Mouse (Mus musculus) embryo, embryonic 11 days (tissue): ENCODE measurements at regions not wholly inside any gene's neighbourhood (a gene's known extent, or its start where the extent isn't known, plus 50 kb on each side); places are given as distances from the start of the nearest gene placed in this dataset.
"Not testable (repeated sequence)": the region's sequence is repeated elsewhere in the genome, so short reads cannot be mapped to it uniquely, and the experiment has no call there.

Experiments used
- DNase-seq: peaks from one replicate; pipeline ENCODE4 v3.0.0-alpha.2; 2015

DNA sequence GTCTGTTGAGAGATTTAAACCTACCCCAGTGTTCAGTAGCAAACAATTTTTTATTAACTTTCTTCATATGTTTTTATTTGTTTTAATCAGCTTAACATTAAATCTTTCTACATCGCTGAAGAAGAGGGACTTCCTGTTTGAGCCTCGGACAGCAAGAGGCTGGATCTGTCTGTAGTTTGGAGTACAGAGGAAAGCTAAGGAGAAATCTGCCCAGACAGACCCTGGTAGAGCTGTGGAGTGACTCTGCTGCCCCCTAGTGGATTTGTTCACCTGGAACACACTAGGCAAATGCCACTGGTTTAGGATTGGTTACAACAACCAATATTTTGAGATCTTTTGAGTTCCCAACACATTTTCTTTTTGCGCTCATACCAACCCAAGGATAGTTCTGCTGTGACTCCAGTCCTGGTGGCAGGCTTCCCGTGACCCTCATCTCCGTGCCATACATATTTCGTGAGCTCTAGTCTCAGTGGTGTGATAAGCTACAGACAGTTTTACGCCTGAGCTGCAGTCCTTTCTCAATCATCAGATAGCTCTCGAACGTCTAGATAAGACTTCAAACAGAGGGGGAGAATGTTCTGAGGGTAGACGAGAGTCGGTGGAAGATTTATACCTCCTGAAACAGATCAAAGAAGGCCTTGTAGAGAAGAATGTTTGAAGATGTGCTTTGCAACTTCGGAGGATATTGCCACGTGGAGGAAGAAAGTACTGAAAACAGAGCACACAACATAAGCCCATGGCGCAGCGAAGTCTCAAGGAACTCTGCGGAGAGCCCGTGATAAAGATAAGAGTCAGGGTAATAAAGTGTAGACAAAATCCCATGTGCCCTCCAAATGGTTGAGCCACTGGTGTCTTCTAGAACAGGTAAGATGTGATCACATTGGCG lies 119.0 kb upstream of the Nabp1 start:
- peak; percentile 87 for DNase-seq

GRCm38 (mm10) chr1:51594666-51595065 lies 116.4 kb upstream of the Nabp1 start:
- DNase-seq = no peak

DNA sequence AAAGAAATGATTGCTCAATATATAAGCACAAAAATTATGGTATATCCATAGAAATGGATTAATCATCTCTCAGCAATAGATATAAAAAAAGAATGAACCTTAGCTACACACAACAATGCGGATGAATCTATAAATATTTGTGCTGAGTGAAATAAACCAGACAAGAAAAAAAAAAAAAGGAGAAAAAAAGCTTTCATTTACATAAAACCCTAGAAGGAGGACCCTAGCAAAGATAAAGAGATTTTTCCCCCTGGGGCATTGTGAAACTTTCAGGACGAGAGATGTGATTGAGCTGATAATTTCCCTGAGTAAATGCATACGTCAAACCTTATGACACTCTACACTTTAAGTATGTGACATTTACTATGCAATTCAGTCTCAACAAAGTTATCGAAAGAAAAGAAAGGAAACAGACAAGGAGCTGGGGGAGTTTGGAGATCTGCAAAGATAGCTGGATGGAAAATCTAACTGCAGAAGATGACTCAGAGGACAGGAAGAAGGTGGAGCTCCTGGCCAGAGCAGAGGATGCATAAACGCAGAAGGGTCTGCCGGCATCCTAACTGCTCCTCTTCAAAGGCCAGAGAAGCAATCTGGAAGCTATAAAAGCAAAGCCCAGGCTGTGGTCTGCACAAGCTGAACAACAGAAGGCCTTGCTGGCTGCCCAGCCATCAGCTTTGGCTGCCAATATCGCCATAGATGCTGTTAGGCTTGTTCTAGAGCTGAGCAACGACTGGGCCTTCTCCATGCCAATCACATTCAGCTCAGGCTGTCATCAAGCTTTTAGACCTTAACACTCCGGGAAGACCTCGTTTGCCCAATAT lies 115.6 kb upstream of the Nabp1 start:
- no peak for DNase-seq

- no peak for DNase-seq
Observed at GRCm38 (mm10) chr1:51591886-51592285, 113.7 kb upstream of the Nabp1 start.

GRCm38 (mm10) chr1:51590606-51591400 lies 112.6 kb upstream of the Nabp1 start:
- DNase-seq = no peak

DNA sequence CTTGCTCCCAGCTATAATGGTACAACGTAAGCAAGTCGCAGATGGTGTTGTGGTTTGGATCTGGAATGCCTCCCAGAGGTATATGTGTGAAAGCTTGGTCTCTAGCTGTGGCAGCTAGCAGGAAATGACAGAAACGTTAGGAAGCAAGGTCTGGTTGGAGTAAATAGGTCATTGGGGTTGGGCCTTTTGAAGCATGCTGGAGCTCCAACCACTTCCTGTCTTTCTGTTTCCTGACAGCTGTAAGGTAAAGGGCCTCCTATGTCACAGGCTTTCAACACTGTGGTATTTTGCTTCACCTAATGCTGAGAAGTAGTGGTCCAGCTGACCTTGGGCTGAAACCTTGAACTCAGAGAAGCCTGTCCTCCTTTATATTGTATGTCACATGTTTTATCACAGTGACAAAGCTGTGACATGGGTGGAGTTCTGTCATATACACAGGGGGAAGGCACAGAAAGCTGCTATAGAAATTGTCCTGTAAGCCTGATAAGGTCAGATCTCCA lies 106.8 kb upstream of the Nabp1 start:
- no peak for DNase-seq

- no peak for DNase-seq
Observed at GRCm38 (mm10) chr1:51583871-51584270, 105.6 kb upstream of the Nabp1 start.

DNA sequence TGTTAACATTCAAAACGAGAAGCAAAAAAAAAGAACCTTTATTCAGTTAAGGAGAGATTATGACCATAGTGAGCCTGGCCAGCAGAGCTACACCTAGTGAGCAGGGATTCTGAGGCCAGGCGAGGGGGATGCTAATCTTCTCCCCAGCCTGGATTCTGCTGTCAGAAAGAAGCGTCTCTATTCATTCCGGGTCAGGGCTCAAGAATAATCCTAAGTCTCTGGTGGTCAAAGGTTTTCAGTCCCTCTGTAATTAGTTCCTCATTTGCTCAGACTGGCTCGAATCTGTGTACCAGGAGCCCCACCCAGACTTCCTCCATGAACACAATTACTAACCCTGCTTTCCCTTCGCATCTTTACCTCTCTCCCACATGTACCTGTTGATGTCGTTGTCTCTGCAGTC lies 101.8 kb upstream of the Nabp1 start:
- DNase-seq = peak; percentile 22

DNA sequence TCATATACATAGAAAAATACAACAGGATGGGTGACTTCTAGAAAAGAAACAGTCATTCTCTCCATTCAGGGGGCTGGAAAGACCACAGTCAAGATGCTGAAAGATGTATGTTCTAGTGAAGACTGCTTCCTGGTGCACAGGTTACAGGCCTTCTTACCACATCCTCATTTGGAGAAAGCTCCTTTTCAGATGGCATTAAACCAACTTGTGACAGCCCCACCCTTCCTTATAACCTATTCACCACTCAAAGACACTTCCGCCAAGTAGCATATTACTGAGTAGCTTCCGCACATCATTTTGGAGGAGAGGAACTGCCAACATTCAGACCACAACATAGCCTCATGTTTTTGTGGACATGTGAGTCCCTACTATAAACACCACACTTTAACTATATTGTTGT lies 99.5 kb upstream of the Nabp1 start:
- no peak for DNase-seq

- DNase-seq = no peak
Observed at GRCm38 (mm10) chr1:51572314-51573078, 94.3 kb upstream of the Nabp1 start.

GRCm38 (mm10) chr1:51569625-51570024 lies 91.4 kb upstream of the Nabp1 start:
- DNase-seq = no peak

DNA sequence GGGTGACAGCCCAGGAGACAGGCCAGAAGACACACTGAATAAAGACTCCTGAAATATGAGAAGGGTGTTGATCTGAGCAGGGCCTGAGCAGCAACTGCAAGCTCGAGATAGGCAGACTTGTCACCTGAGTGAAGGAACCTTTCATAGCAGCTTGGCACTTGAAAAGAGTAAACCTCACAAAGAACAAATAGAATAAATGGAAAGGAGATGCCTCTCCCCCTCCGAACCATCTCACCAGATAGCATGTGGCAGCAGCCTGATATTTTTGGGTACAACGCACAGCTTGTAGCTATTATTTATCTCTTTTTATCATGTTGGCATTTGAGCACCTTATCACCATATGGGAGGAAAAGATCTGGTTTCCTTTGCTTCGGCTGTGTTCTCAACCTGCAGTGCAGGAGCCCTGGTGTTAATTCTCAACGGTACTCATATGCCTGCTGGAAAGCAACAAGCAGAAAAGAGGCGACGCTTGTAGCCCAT lies 88.0 kb upstream of the Nabp1 start:
- no peak for DNase-seq

- not testable (repeated sequence) for DNase-seq
Observed at GRCm38 (mm10) chr1:51556616-51557015, 78.4 kb upstream of the Nabp1 start.

DNA sequence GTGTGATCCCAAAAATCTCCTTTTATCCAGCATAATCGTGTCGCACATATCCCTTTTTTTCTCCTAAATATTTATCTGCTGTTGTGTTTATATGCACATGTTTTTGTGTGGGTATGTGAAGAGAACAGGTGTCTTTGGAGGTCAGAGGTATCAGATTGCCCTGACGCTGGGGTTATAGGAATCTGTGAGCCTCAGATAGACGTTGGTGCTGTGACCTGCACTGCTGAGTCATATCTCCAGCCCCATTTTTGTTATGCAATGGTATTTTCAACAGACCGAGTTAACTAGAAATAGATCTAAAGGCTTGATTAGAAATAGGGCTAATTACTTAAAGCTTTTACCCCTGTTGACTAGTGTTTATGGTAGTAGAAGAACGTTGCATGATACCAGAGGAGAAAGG lies 75.5 kb upstream of the Nabp1 start:
- DNase-seq = no peak

- DNase-seq = peak; percentile 36
Observed at GRCm38 (mm10) chr1:51551624-51552023, 73.4 kb upstream of the Nabp1 start.

DNA sequence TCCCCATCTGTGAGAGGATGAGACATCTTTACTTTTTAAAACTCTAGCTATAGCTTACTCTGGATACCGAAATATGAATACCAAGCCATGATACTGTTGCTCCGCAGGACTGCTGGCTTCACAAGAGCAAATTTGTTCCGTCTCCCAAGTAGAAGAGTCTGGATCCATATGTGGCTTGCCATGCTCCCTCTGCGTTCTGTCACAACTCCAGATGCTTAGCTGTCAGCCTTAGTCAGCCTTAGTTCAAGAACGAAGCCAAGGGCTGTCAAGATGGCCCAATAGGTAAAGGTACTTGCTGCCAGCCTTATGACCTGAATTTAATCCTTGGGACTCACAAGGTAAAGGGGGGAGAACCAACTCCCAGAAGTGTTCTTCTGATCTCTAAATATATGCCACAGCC lies 64.6 kb upstream of the Nabp1 start:
- DNase-seq = no peak

GRCm38 (mm10) chr1:51539634-51540033 lies 61.4 kb upstream of the Nabp1 start:
- no peak for DNase-seq

DNA sequence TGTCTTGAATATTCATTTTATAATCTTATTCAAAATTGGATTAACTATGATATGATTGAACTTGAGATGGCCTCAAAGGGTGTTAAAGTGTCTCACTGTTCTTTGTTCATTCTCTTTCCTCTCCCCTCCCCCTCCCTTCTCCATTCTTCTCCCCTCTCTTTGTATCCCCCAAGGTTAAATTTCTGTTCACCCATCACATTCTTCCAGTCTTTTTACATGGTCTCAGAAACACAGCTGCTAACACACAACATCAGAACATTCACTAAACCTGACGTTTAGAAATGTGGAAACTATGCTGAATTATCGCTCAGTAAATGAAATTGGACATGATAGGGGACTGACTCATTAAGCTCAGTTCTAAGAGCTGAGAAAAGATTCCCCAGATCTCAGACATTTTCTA lies 60.6 kb upstream of the Nabp1 start:
- DNase-seq = no peak

DNA sequence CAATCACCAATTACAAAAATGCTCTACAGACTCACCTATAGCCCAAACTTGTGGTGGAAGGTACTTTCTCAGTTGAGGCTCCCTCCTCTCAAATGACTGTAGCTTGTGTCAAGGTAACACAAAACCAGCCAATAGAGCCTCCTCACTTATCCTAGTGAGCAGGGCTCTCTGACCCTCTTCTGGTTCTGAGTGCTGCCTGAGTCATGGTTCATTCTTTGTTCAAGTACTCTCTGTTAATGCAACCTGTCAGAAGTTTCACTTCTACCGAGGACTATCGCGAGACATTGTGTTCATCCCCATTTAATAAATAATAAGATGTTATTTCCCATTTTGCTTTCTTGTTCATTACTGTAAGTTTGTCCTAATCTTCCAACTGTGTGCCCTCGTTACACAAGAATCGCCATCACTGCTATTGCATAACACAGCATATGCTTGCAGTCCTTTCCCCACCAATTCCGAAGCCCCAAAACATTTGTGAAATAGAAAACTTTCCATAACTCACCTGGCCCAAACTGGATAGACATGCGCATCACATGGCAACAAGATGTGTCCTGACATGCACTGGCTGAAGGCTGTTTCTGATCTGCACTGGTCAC lies 59.6 kb upstream of the Nabp1 start:
- DNase-seq = no peak

DNA sequence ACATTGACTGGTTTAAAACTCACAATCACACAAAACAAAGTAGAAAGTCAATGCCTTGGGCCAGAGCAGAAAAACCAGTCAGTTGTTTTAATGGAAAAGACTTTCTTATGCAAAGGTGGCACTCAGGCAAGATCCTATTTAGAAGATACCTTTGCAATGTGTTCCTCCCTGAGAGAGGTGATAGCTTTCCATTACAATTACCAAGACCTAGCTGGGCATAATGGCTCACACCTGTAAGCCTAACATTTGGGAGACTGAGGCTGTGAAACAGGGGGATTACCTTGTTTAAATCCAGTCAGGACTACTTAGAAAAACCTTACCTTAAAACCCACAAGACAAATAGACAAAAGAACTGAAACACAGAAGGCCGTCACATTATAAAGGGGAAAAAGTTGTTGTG lies 57.9 kb upstream of the Nabp1 start:
- no peak for DNase-seq

GRCm38 (mm10) chr1:51535414-51535813 lies 57.2 kb upstream of the Nabp1 start:
- no peak for DNase-seq

GRCm38 (mm10) chr1:51531360-51531759 lies 53.1 kb upstream of the Nabp1 start:
- no peak for DNase-seq
